Mouse (Mus musculus) CH12.LX (cell line): ENCODE results near the gene Khnyn.
A peak's percentile ranks its signal among the peaks of the same experiment; 100 is the strongest.

Experiments
- CTCF ChIP-seq, 2 experiments: IDR thresholded peaks in 1 of 2; conservative IDR thresholded peaks in 1 of 2; 2 replicates each; pipeline ENCODE4 v1.5.1; 2011 to 2012; ENCODE audit warnings: low read depth in 2 of 2, low read length in 2 of 2, improper control_type of control experiment in 1 of 2, inconsistent platforms in 1 of 2, mild to moderate bottlenecking in 1 of 2, moderate library complexity in 1 of 2
- E2F4 ChIP-seq: IDR thresholded peaks from 2 replicates; pipeline ENCODE4 v1.6.1; 2011; ENCODE audit warnings: low read depth, low read length, improper control_type of control experiment; ENCODE audit not compliant: insufficient replicate concordance
- EP300 ChIP-seq: IDR thresholded peaks from 2 replicates; pipeline ENCODE4 v1.6.1; 2011; ENCODE audit warnings: low read length, improper control_type of control experiment
- IRF4 ChIP-seq: IDR thresholded peaks from 2 replicates; pipeline ENCODE4 v1.6.1; 2014; ENCODE audit warnings: low read depth, mild to moderate bottlenecking, inconsistent platforms, low read length, improper control_type of control experiment
- NRF1 ChIP-seq: IDR thresholded peaks from 2 replicates; pipeline ENCODE4 v1.6.1; 2014; ENCODE audit warnings: low read depth, mild to moderate bottlenecking, inconsistent platforms, low read length, improper control_type of control experiment, moderate library complexity
- POLR2A ChIP-seq: IDR thresholded peaks from 2 replicates; pipeline ENCODE4 v1.6.1; 2011; ENCODE audit warnings: low read depth, mild to moderate bottlenecking, improper control_type of control experiment, low read length
- TCF12 ChIP-seq: IDR thresholded peaks from 2 replicates; pipeline ENCODE4 v1.6.1; 2014; ENCODE audit warnings: low read depth, mild to moderate bottlenecking, inconsistent platforms, low read length, improper control_type of control experiment
- USF2 ChIP-seq: conservative IDR thresholded peaks from 2 replicates; pipeline ENCODE4 v1.6.1; 2011; ENCODE audit warnings: low read depth, low read length, improper control_type of control experiment

DNA sequence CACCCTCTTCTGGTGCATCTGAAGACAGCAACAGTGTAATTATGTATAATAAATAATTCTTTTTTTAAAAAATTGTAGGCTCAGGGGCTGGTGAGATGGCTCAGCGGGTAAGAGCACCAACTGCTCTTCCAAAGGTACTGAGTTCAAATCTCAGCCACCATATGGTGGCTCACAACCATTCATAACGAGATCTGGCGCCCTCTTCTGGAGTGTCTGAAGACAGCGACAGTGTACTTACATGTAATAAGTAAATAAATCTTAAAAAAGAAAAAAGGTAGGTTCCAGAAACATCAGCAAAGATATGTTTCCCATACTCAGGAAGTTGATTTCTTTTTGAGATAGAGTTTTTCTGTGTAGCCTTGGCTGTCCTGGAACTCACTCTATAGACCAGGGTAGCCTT, 42.0 kb upstream of the Khnyn start:
- TF ChIP-seq E2F4 = no peak
- peak in 1 of 2 experiments; percentile 22; a peak in 2 of 4 replicates for TF ChIP-seq CTCF (conservative IDR thresholded peaks at IDR 0.05 in 1 of 2, IDR thresholded peaks at IDR 0.05 in 1 of 2; ENCODE audit: low read depth in 2 of 2, low read length in 2 of 2)
- TF ChIP-seq IRF4 = no peak
- TF ChIP-seq NRF1 = no peak
- TF ChIP-seq EP300 = no peak
- TF ChIP-seq POLR2A = no peak
- no peak for TF ChIP-seq TCF12
- TF ChIP-seq USF2 = no peak
